Comparison of ENCODE assay signal across 16 mouse cellular contexts in genomic region chr1:73959758-73960157, GRCm38 (mm10).
DNase-seq lines count a peak whose midpoint lies in the region; ATAC-seq and TF ChIP-seq lines count a peak whose summit lies in the region.
"Had no signal": no experiment of that assay in that cellular context is flagged by ENCODE, and none has a peak within 500 bp of the region (broad histone marks: within the 10 kb centered on the region; RNA-seq: fewer than 3 reads in every experiment).

No protein-coding gene starts in this region.

- peak overlapping the region; percentile 97 for H3K27ac ChIP-seq in heart, adult 2 months
- H3K27ac ChIP-seq in limb, embryonic 15.5 days: peak overlapping the region; percentile 7; the same call in 1 of the 2 replicates
- H3K27ac ChIP-seq in limb, embryonic 10.5 days: no peak overlapping the region
- H3K27ac ChIP-seq in heart, embryonic 15.5 days: peak overlapping the region; percentile 99
- H3K27ac ChIP-seq in stomach, embryonic 16.5 days (ENCODE audit: low read length): peak overlapping the region; percentile 84
- H3K27ac ChIP-seq in kidney, adult 2 months (ENCODE audit: insufficient read depth, low read depth, low read length): no peak overlapping the region
- H3K27ac ChIP-seq: midbrain, embryonic 12.5 days; neural tube, embryonic 13.5 days had no signal

- no peak for DNase-seq in heart, adult 2 months
- no peak for DNase-seq in heart, postnatal 25 days (ENCODE audit: low spot score)
- DNase-seq in limb, embryonic 10.5 days (ENCODE audit: low spot score): no peak
- DNase-seq in kidney, adult 2 months: no peak
- DNase-seq: cerebellum, adult 2 months; gastrocnemius, postnatal 36 days; kidney, adult 18-20 months; kidney, postnatal 10 days; liver, postnatal 0 days; thymus, adult 18-20 months had no signal

- H3K4me1 ChIP-seq in heart, adult 2 months (ENCODE audit: control insufficient read depth, insufficient read depth, low read length): peaks cover 66% of the 10 kb centered on the region
- H3K4me1 ChIP-seq in limb, embryonic 15.5 days: peaks cover 89% of the 10 kb centered on the region
- peaks cover 73% of the 10 kb centered on the region for H3K4me1 ChIP-seq in limb, embryonic 10.5 days
- peaks cover 97% of the 10 kb centered on the region for H3K4me1 ChIP-seq in heart, embryonic 15.5 days (replicated peaks)
- H3K4me1 ChIP-seq in stomach, embryonic 16.5 days (ENCODE audit: control insufficient read depth, insufficient read depth, low read length): peaks cover 79% of the 10 kb centered on the region
- H3K4me1 ChIP-seq in kidney, adult 2 months (ENCODE audit: control insufficient read depth, insufficient read depth, low read length): peaks cover 43% of the 10 kb centered on the region

- peak overlapping the region; percentile 10 for H3K4me3 ChIP-seq in heart, adult 2 months
- H3K4me3 ChIP-seq in limb, embryonic 15.5 days: no peak overlapping the region
- no peak overlapping the region for H3K4me3 ChIP-seq in limb, embryonic 10.5 days
- peak overlapping the region; percentile 24 for H3K4me3 ChIP-seq in heart, embryonic 15.5 days
- H3K4me3 ChIP-seq in stomach, embryonic 16.5 days (replicated peaks; ENCODE audit: low read length): no peak overlapping the region
- no peak overlapping the region for H3K4me3 ChIP-seq in kidney, adult 2 months (ENCODE audit: insufficient read depth, low read depth, low read length)
- H3K4me3 ChIP-seq: midbrain, embryonic 12.5 days; neural tube, embryonic 13.5 days had no signal

- no peak for TF ChIP-seq POLR2A in heart, adult 2 months (IDR thresholded peaks at IDR 0.05; ENCODE audit: insufficient read depth, low read depth, low read length)
- no peak for TF ChIP-seq POLR2A in kidney, adult 2 months (IDR thresholded peaks at IDR 0.05; ENCODE audit: low read depth, low read length)

- peak overlapping the region; percentile 27; the same call in 1 of the 2 replicates for H3K9ac ChIP-seq in heart, adult 2 months (ENCODE audit: low read depth, low read length)
- no peak overlapping the region for H3K9ac ChIP-seq in limb, embryonic 15.5 days
- peak overlapping the region; percentile 69; the same call in 1 of the 2 replicates for H3K9ac ChIP-seq in heart, embryonic 15.5 days
- no peak overlapping the region for H3K9ac ChIP-seq in stomach, embryonic 16.5 days (ENCODE audit: low read length)
- H3K9ac ChIP-seq: liver, postnatal 0 days; midbrain, embryonic 12.5 days; neural tube, embryonic 13.5 days had no signal

- intact Hi-C loops in heart, adult 2 months (cut with DNase I): loop anchor here (2.0 kb wide), 1 partner anchor 17 kb away; no protein-coding TSS in a partner anchor
- intact Hi-C loops in heart, postnatal 25 days (cut with DNase I): loop anchor here (5.0 kb wide), 1 partner anchor 32 kb away; no protein-coding TSS in a partner anchor

- WGBS in heart, adult 2 months: 48% methylated on average over 10 of the region's 10 CpGs
- 92% methylated on average over 10 of the region's 10 CpGs for WGBS in limb, embryonic 15.5 days
- 92% methylated on average over 10 of the region's 10 CpGs for WGBS in limb, embryonic 10.5 days
- WGBS in heart, embryonic 15.5 days: 44% methylated on average over 10 of the region's 10 CpGs
- 89% methylated on average over 10 of the region's 10 CpGs for WGBS in stomach, embryonic 16.5 days
- 78% methylated on average over 10 of the region's 10 CpGs for WGBS in kidney, adult 2 months

- H3K79me2 ChIP-seq in heart, adult 2 months (replicated peaks; ENCODE audit: control insufficient read depth, insufficient read depth, low read length): no peaks in the 10 kb centered on the region

- H3K36me3 ChIP-seq in heart, adult 2 months (ENCODE audit: control insufficient read depth, insufficient read depth, low read length): peaks cover 54% of the 10 kb centered on the region
- no peaks in the 10 kb centered on the region for H3K36me3 ChIP-seq in limb, embryonic 15.5 days
- H3K36me3 ChIP-seq in limb, embryonic 10.5 days: peaks cover 38% of the 10 kb centered on the region
- no peaks in the 10 kb centered on the region for H3K36me3 ChIP-seq in heart, embryonic 15.5 days
- no peaks in the 10 kb centered on the region for H3K36me3 ChIP-seq in stomach, embryonic 16.5 days (ENCODE audit: control insufficient read depth, insufficient read depth, low read length)
- peaks cover 1% of the 10 kb centered on the region for H3K36me3 ChIP-seq in kidney, adult 2 months (ENCODE audit: control insufficient read depth, insufficient read depth, low read length)
- H3K36me3 ChIP-seq: midbrain, embryonic 12.5 days; neural tube, embryonic 13.5 days had no signal

- TF ChIP-seq CTCF in heart, adult 2 months (IDR thresholded peaks at IDR 0.05): no peak
- no peak for TF ChIP-seq CTCF in kidney, adult 2 months (conservative IDR thresholded peaks at IDR 0.05; ENCODE audit: insufficient read depth, insufficient read length, low read depth, low read length)

- ATAC-seq in limb, embryonic 15.5 days (ENCODE audit: insufficient number of reproducible peaks, low FRiP score, low TSS enrichment, low read depth): no peak
- no peak for ATAC-seq in heart, embryonic 15.5 days (replicated peaks; ENCODE audit: insufficient number of reproducible peaks, insufficient read depth, low FRiP score, low read depth)
- ATAC-seq in stomach, embryonic 16.5 days (ENCODE audit: insufficient read depth, low FRiP score): no peak
- ATAC-seq: liver, postnatal 0 days had no signal

- TF ChIP-seq EP300 in heart, adult 2 months (IDR thresholded peaks at IDR 0.05; ENCODE audit: insufficient read depth, low read depth, low read length): no peak

- no peaks in the 10 kb centered on the region for H3K27me3 ChIP-seq in heart, adult 2 months (ENCODE audit: control insufficient read depth, insufficient read depth, low read length)
- no peaks in the 10 kb centered on the region for H3K27me3 ChIP-seq in limb, embryonic 15.5 days
- H3K27me3 ChIP-seq in limb, embryonic 10.5 days (ENCODE audit: low read depth, poor library complexity, severe bottlenecking): no peaks in the 10 kb centered on the region
- no peaks in the 10 kb centered on the region for H3K27me3 ChIP-seq in heart, embryonic 15.5 days
- no peaks in the 10 kb centered on the region for H3K27me3 ChIP-seq in stomach, embryonic 16.5 days (ENCODE audit: control insufficient read depth, insufficient read depth, low read length)
- H3K27me3 ChIP-seq in kidney, adult 2 months (replicated peaks; ENCODE audit: control insufficient read depth, insufficient read depth, low read length): no peaks in the 10 kb centered on the region
- H3K27me3 ChIP-seq: CH12.LX; neural tube, embryonic 13.5 days had no signal

- H3K4me2 ChIP-seq in limb, embryonic 15.5 days: no peak overlapping the region
- H3K4me2 ChIP-seq in heart, embryonic 15.5 days: peak overlapping the region; percentile 76
- H3K4me2 ChIP-seq in stomach, embryonic 16.5 days (ENCODE audit: low read depth, low read length): no peak overlapping the region
- H3K4me2 ChIP-seq: midbrain, embryonic 12.5 days; neural tube, embryonic 13.5 days had no signal

- H3K9me3 ChIP-seq in limb, embryonic 15.5 days: no peaks in the 10 kb centered on the region
- H3K9me3 ChIP-seq in limb, embryonic 10.5 days (replicated peaks): no peaks in the 10 kb centered on the region
- no peaks in the 10 kb centered on the region for H3K9me3 ChIP-seq in heart, embryonic 15.5 days (replicated peaks)
- H3K9me3 ChIP-seq in stomach, embryonic 16.5 days (replicated peaks; ENCODE audit: control insufficient read depth, low read length): no peaks in the 10 kb centered on the region
- H3K9me3 ChIP-seq: midbrain, embryonic 12.5 days; neural tube, embryonic 13.5 days had no signal

Comparison
In these comparisons a context has a peak if more than half of its experiments do, and no peak if none do; other contexts are left out.
1. H3K27ac ChIP-seq: peak in heart, adult 2 months (single experiment), limb, embryonic 15.5 days (single experiment), heart, embryonic 15.5 days (single experiment) and stomach, embryonic 16.5 days (single experiment); none in limb, embryonic 10.5 days (single experiment) and kidney, adult 2 months (single experiment).
2. H3K4me3 ChIP-seq: peak in heart, adult 2 months (single experiment) and heart, embryonic 15.5 days (single experiment); none in limb, embryonic 15.5 days (single experiment), limb, embryonic 10.5 days (single experiment), stomach, embryonic 16.5 days (single experiment) and kidney, adult 2 months (single experiment).
3. H3K9ac ChIP-seq: peak in heart, adult 2 months (single experiment) and heart, embryonic 15.5 days (single experiment); none in limb, embryonic 15.5 days (single experiment) and stomach, embryonic 16.5 days (single experiment).